Mouse (Mus musculus) kidney, postnatal 25 days (tissue): ENCODE data around the gene B4galnt4.
"Not testable (repeated sequence)": the region's sequence is repeated elsewhere in the genome, so short reads cannot be mapped to it uniquely, and the experiment has no call there.

ENCODE experiments used
- DNase-seq, 2 experiments: peaks; one replicate each; pipeline ENCODE4 v3.0.0; 2021; ENCODE audit warnings: mixed read lengths in 2 of 2

Gene B4galnt4

DNA sequence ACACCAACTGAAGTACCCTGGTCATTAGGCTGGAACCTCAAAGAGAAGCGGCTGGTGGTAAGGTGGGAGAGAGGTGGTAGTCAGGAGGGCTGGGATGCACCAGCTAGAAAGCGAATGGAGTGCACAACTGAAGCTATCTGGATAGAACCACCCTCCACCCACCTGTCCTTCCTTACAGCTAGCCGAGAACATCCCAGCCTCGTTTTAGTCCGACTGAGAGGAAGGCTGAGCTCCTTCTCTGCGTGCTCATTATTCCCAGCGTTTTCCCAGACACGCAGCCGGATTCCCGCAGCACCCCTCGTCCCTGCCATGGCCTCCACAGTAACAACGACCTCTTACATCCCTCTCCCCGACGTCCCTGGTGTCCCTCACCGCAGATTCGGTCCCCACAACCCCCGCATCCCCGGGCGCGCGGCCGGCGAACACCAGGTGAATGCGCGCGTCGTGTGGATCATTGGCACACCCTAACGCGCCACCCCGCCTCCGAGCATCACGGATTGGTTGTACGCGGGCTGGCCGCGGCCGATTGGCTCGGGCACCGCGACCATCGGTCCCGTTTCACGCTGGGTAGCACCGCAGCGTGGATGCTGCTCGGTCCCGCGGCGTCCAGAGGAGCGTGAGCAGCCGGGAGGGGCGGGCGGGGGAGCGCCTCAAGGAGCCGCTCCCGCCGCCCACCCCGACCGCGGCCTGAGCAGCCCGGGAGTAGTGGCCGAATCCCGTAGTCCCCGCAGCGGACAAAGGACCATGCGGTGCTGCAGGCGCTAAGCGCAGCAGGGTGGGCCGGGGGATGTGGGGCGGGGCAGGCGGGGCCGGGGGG, at the start of gene B4galnt4:
Gene B4galnt4, plus strand, starts transcription at position 679 of the 817 bp plus-strand sequence.
- peak; percentile 68 to 85 for DNase-seq

DNA sequence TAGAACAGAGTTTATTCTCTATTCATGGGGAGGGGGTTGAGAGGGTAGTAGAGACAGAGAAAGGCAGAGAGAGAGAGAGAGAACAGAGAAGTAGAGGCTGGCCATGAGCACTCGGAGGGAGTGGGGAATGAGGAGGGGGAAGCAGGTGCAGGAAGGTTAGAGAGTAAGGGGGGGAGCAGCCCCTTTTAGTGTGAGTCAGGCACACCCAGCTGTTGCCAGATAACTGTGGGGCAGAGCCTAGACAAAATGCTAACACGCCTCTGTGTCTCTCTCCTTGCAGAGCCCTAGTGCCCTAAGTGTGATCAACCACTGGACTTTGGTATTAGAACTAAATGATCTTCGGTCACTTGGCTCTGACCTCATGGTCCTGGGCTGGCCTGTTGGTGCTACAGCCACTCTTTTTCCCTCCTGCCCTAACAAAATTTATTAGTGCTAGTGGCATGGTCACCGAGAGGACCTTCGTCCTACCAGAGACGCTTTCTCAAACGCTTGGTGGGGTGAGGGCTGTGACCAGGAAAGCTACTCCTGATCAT, 49.6 kb upstream of the B4galnt4 start:
- no peak for DNase-seq

GRCm38 (mm10) chr7:141016707-141017697, 43.9 kb upstream of the B4galnt4 start:
- no peak for DNase-seq

DNA sequence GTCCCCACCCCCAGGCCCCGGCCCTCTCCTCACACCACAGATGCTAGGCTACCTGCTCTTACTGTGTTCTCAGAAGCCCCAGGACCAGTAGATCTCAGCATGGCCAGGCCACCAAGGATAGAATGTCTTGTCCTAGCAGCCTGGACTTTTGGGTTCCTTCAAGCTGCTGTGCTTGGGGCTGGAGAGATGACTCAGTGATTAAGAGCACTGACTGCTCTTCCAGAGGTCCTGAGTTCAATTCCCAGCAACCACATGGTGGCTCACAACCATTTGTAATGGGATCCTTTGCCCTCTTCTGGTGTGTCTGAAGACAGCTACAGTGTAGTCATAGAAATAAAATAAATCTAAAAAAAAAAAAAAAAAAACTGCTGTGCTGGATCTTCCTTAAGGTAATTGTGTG, 43.1 kb upstream of the B4galnt4 start, which contains the start of gene Ifitm6:
Gene Ifitm6, minus strand, starts transcription at position 101 of the 400 bp plus-strand sequence.
- DNase-seq = not testable (repeated sequence)

- no peak for DNase-seq
These were observed 41.9 kb upstream of the B4galnt4 start for GRCm38 (mm10) chr7:141019028-141019427.

DNA sequence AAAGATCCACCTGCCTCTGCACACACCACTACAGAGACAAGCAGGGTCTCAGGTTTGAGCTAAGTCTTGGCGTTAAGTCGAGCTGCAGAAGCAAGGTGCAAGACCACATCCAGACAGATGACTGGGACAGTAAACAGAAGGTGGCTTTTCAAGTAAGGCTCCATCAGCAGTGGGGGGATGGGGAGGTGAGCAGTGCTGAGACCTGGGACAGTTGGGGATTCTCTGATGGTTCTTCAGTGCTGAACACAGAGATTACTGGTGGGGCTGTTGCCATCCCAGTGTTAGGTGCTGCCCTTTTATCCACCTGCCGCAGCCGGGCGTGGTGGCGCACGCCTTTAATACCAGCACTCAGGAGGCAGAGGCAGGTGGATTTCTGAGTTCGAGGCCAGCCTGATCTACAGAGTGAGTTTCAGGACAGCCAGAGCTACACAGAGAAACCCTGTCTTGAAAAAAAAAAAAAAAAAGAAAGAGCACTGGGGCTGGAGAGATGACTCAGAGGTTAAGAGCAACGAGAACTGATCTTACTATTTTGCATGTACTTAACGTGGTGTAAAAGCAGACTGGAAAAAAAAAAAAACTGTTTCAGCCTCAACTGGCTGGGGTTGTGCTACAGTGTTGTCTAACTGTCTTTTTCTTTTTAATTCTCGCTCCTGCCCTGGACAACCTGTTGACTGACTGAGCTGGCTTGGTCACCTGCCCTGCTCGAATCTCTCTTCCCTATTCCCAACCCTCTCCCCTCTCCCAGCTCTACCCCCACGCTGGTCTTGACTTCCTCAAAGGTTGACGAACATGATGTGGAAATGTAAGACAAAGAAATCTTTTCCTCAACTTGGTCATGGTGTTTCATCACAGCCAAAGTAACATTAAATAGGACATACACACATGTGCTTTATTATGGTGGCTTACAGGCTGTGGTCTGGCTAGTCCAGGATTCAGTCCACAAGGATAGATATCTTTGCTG, 39.1 kb upstream of the B4galnt4 start:
- DNase-seq = no peak

GRCm38 (mm10) chr7:141024865-141025838, 35.8 kb upstream of the B4galnt4 start:
- DNase-seq = no peak

DNA sequence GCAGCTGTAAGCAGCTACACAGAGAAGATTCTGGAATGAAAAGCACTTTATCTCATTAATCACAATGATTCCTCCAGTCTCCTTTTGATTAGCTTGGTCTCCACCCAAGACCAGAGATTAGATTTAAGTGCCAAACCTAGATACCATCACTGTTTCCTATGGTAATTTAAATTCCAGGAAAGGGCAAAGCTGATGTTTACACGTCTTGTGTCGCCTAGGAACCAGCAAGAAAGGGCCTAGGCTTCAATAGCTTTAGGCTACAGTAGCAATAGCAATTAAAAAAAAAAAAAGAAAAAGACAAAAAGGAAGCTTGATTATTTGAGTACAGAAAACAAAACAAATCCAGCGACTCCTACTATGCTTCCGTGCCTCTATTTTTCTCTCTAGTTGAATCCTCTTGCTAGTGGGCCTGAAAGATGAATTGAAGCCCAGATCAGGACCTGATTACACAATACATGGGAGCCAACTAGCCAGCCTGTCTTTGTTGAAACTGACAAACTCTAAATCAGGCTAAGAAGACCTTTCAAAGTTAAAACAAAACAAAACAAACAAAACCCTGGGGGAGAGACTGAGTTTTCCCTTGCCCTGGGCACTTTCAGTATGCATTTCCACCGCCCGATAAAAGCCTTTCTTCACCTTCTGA, 34.7 kb upstream of the B4galnt4 start:
- DNase-seq = no peak

DNA sequence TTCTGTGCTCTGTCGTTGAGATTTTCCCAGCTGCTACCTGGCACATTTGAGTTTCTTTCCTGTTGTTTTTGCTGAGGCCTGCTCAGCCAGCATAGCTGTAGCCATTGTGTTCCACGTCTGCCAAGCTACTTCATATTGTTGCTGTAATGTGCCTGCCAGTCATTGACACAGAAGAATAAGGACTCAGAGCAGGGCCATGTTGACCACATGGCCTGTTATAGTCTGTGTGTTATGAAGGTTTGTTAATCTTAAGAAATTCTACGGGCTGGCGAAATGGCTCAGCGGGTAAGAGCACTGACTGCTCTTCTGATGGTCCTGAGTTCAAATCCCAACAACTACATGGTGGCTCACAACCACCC, 34.2 kb upstream of the B4galnt4 start:
- DNase-seq = no peak

DNA sequence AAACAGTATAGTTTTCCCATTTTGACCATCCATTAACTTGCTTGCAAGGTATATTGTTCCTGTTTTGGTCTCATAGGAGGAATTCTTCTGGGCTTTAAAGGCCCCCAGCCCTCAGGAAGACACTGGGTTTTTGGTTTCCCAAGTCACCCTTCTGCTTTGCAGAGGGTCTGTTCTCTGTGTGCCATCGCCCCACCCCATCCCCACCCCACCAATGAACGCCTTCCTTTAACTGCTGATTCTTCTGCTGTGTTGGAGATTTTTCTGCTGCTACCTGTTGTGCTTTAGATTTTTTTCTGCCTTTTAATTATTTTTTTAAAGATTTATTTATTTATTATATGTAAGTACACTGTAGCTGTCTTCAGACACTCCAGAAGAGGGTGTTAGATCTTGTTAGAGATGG, 32.1 kb upstream of the B4galnt4 start, which contains the start of gene Gm17387:
Gene Gm17387, plus strand, starts transcription at position 301 of the 400 bp plus-strand sequence.
- DNase-seq = no peak

- no peak for DNase-seq
These were observed 30.5 kb upstream of the B4galnt4 start for GRCm38 (mm10) chr7:141030390-141030789.

GRCm38 (mm10) chr7:141032458-141033167, 28.3 kb upstream of the B4galnt4 start:
- no peak for DNase-seq

DNA sequence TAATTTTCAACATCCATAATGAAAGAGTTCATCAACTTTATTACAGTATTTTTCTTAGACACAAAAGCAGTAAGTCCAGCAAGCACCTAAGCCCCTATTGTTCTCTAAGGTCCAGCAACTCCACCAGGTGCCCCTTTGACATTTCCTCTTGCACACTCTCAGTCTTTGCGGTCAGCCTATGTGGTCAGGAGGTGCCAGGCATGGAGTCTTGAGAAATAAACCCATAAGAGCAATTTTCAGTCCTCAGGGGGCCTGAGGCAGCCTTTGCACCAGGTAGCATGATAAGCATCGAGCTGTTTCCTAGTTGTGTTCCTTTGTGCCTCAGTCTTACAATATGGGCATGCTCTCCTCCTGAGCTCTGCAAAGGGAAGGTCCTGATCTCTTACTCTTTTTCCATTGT, 24.3 kb upstream of the B4galnt4 start:
- DNase-seq = not testable (repeated sequence)

- no peak for DNase-seq
These were observed 22.5 kb upstream of the B4galnt4 start for GRCm38 (mm10) chr7:141038090-141039032.

DNA sequence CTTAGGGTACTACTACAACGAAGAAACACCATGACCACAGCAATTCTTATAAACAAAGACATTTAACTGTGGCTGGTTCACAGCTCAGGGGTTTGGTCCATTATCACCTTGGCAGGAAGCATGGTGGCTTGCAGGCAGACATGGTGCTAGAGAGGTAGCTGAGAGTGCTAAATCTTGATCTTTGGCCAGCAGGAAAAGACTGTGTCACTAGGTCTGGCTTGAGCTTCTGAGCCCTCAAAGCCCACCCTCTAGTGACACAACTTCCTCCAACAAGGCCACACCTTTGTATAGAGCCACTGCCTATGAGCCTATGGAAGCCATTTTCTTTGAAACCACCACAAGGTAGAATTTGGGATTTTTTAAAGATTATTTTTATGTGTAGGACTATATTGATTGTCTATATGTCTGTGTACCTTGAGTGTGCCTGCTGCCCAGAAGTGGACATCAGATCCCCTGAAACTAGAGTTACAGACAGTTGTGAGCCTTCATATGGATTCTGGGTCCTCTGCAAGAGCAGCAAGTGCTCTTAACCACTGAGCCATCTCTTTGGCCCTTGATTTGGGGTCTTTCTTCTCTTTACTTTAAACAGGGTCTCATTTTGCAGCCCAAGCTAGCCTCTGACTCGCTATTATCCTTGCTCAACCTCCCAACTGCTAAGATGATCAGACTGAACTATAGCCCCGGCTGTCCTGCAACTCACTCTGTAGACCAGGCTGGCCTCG, 21.4 kb upstream of the B4galnt4 start:
- no peak for DNase-seq

DNA sequence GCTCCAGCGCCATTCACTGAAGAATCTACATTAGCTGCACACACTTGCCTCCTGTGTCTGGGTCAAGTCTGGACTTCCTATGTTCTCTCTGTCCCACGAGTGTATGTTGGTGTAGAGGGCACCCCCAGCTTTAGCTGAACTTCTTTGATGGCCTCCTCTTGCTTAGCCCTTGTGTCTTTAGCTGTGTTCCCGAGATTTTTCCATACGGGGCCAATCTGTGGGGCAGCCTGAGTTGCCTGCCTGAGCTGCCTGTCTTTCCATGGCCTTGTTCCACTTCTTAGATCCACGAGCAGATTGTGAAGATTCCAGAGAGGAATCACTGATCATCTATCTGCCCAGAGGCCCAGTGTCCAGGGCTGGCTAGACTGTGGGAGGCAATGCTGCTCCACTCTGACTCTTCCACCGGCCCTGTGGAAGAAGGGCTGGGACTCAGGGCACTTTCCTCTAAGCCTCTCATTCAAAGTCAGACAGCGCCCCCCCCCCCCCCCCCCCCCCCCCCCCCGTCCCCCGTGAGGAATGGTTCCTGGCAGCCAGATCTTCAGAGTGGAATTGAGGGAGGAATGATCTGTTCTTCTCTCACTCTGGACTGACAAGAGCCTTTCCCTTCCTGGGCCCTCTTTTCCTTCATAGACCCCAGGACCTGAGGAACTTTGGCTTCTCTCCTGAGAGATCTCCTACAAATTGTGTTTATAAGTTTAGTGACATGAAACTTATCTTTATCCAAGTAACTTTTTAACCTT, 19.9 kb upstream of the B4galnt4 start:
- peak in 1 of 2 experiments; percentile 11 for DNase-seq

DNA sequence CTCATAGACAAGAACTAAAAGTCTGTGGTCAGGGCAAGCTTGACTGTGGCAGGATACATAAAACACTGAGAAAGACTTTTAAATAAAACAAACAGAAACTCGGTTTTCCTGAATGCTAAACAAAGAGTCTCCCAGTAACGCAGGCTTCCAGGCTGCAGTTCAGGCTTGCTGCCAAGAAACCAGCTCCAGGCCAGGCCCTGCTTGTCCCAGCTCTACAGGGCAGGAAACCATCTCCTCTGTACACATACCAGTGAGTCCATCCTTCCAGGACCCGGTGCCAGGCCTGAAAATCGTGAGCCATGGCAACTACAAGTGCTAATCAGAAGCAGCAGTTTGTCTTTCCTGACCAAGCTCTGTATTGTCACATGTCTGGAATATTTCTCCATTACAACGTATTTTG, 19.2 kb upstream of the B4galnt4 start:
- peak; percentile 85 to 90 for DNase-seq
